Mouse (Mus musculus) E14TG2a.4 (cell line): ENCODE measurements around the gene Fbln7.
A peak's percentile ranks its signal among the peaks of the same experiment; 100 is the strongest.

ENCODE experiments used
- H3K27me3 ChIP-seq: 2 replicates; pipeline ENCODE4 v1.6.1; 2014; ENCODE audit warnings: low read length, control low read depth; ENCODE audit not compliant: insufficient read depth
- H3K36me3 ChIP-seq: 2 replicates; pipeline ENCODE4 v1.6.1; 2014; ENCODE audit warnings: low read length, control low read depth; ENCODE audit not compliant: insufficient read depth
- H3K4me1 ChIP-seq: replicated peaks from 2 replicates; pipeline ENCODE4 v1.6.1; 2014; ENCODE audit warnings: low read depth, low read length, control low read depth
- H3K4me3 ChIP-seq: replicated peaks from 2 replicates; pipeline ENCODE4 v1.5.1; 2014; ENCODE audit warnings: mild to moderate bottlenecking, low read length
- H3K9me3 ChIP-seq: 2 replicates; pipeline ENCODE4 v1.6.1; 2014; ENCODE audit warnings: low read length, control low read depth
- CTCF ChIP-seq: conservative IDR thresholded peaks from 2 replicates; pipeline ENCODE4 v1.5.1; 2014; ENCODE audit warnings: low read length
- NANOG ChIP-seq: IDR thresholded peaks from 2 replicates; pipeline ENCODE4 v1.6.1; 2014; ENCODE audit warnings: borderline replicate concordance, low read length, mixed read lengths
- POU5F1 ChIP-seq: IDR thresholded peaks from 2 replicates; pipeline ENCODE4 v1.6.1; 2014; ENCODE audit warnings: low read length, borderline replicate concordance

The Fbln7 gene

GRCm38 (mm10) chr2:128924799-128925198, 62.0 kb downstream of the Fbln7 start:
- H3K4me3 ChIP-seq = no peak overlapping the region
- no peaks in the 10 kb centered on the region for H3K27me3 ChIP-seq
- no peaks in the 10 kb centered on the region; the same call in 1 of the 2 replicates for H3K4me1 ChIP-seq
- no peaks in the 10 kb centered on the region; the same call in 1 of the 2 replicates for H3K9me3 ChIP-seq
- no peak for TF ChIP-seq CTCF
- TF ChIP-seq NANOG = no peak
- TF ChIP-seq POU5F1 = no peak
- H3K36me3 ChIP-seq = peaks cover 34% of the 10 kb centered on the region

GRCm38 (mm10) chr2:128928446-128928845, 65.7 kb downstream of the Fbln7 start:
- H3K27me3 ChIP-seq = no peaks in the 10 kb centered on the region
- no peaks in the 10 kb centered on the region for H3K9me3 ChIP-seq
- peaks cover 64% of the 10 kb centered on the region for H3K36me3 ChIP-seq
- TF ChIP-seq NANOG = no peak
- TF ChIP-seq CTCF = no peak
- TF ChIP-seq POU5F1 = no peak
- no peaks in the 10 kb centered on the region; the same call in 1 of the 2 replicates for H3K4me1 ChIP-seq
- no peak overlapping the region for H3K4me3 ChIP-seq

- Histone ChIP-seq H3K9me3 (no peaks in the 10 kb centered on the region), H3K27me3 (no peaks in the 10 kb centered on the region)
Observed at GRCm38 (mm10) chr2:128930704-128931103, 67.9 kb downstream of the Fbln7 start.

GRCm38 (mm10) chr2:128936256-128936655, 73.5 kb downstream of the Fbln7 start:
- TF ChIP-seq CTCF = no peak
- TF ChIP-seq POU5F1 = no peak
- TF ChIP-seq NANOG = no peak
- H3K9me3 ChIP-seq = no peaks in the 10 kb centered on the region
- H3K27me3 ChIP-seq = no peaks in the 10 kb centered on the region
- no peaks in the 10 kb centered on the region for H3K4me1 ChIP-seq
- no peak overlapping the region for H3K4me3 ChIP-seq
- H3K36me3 ChIP-seq = peaks cover 70% of the 10 kb centered on the region

More at GRCm38 (mm10) chr2:128930704-128931103, 67.9 kb downstream of the Fbln7 start:
- no peaks in the 10 kb centered on the region for H3K4me1 ChIP-seq
- TF ChIP-seq POU5F1 = no peak
- TF ChIP-seq NANOG = no peak
- no peak for TF ChIP-seq CTCF
- no peak overlapping the region for H3K4me3 ChIP-seq
- peaks cover 78% of the 10 kb centered on the region for H3K36me3 ChIP-seq

GRCm38 (mm10) chr2:128943538-128944528, 81.1 kb downstream of the Fbln7 start, which contains the start of gene Zc3h8:
Gene Zc3h8 (minus strand): TSS chr2:128944077.
- Histone ChIP-seq H3K4me3 (peak within 1 kb of the TSS; percentile 88), H3K36me3 (peaks cover 19% of the 10 kb centered on the region), H3K27me3 (peaks cover 14% of the 10 kb centered on the region), H3K9me3 (no peaks in the 10 kb centered on the region), H3K4me1 (peaks cover 5% of the 10 kb centered on the region)
- no peak for TF ChIP-seq NANOG
- TF ChIP-seq POU5F1 = no peak
- no peak for TF ChIP-seq CTCF
